Mouse (Mus musculus) adrenal gland, postnatal 25 days (tissue): Measurements from ENCODE around the gene Chaf1a. TPM values are rescaled to one million over a fixed set of nuclear protein-coding genes. Genes with fewer than 3 reads are reported as not detected.
A peak's percentile ranks its signal among the peaks of the same experiment; 100 is the strongest.

Experiments used
- DNase-seq: peaks from one replicate; pipeline ENCODE4 v3.0.0; 2021; ENCODE audit warnings: mixed read lengths
- total RNA-seq: library from RNA; stranded (reverse); gene quantifications from 2 replicates; pipeline ENCODE4 v1.2.3, GENCODE M21; 2021

Chaf1a gene
- total RNA-seq, 1 experiment from 2014 or later, result 8.2 TPM

DNA sequence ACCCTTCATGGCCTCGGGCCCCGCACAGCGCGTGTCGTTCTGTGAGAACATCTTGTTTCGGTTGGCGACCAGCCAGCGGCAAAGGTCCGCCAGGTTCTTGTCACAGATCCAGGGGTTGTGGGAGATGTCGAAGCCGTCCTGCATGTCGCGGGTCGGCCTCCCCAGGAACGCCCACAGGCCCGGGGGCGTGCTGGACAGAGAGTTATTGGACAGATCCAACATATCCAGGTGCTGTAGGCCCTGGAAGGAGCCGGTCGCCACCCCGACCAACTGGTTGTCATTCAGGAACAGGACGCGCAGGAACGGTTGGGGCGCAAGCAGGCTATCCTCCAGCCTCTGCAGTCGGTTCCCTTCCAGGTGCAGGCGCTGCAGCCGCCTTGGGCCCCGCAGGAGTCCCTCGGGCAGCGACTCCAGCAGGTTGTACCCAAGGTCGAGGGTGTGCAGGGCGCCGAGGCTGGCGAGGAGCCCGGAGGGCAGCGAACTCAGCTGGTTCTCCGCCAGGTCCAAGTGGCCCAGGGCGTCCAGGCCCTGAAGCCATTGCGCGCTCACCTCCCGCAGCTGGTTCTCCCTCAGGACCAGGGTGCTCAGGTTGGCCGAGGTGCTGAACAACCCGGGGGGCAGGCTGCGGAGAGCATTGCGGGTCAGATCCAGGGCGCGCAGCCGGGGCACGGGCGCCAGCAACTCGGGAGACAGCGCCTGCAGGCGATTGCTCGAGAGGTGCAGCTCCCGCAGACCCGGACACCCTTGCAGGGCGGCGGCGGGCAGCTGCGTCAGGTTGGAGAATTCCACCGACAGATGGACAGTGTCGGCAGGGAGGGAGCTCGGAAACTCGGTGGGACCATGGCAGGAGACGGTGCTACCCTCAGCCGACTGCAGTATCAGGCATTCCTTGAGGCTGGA is 80.0 kb downstream of the Chaf1a start:
- DNase-seq, result peak; percentile 81

DNA sequence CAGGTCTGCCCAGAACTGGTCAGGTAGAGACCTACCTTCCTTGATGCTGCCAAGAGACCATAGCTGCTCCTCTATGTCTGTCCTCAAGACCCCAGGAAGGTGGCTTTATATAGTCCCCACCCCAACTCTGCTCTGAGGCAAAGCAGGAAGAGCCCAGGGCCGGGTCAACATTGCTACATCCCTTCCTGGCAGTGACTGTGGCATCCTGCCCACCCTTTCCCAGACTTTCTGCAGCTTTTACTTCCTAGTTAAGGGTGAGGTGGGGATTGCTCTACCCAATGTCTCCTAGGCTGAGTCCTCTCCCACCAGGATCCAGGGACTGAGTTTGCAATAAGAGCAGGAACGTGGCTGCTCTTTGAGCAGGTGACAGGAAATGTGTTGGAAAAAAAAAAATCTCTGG is 81.6 kb downstream of the Chaf1a start, which contains the start of gene Lrg1:
Gene Lrg1, minus strand, starts transcription at position 176 of the 400 bp plus-strand sequence.
- DNase-seq, result no peak

Other genes starting within 250 kb of the Chaf1a start
- 8.8 TPM in 2 replicates for gene Zfp119a, start 161.5 kb upstream of the Chaf1a start, total RNA-seq
- gene Zfp959, start 148.3 kb upstream of the Chaf1a start, total RNA-seq, result 5.7 and 5.9 TPM in 2 replicates
- 3.3 and 4.6 TPM in 2 replicates for gene Zfp119b, start 90.9 kb upstream of the Chaf1a start, total RNA-seq
- gene Ebi3, start 87.8 kb upstream of the Chaf1a start, total RNA-seq, result 0.27 and 0.81 TPM in 2 replicates
- gene Yju2, start 81.3 kb upstream of the Chaf1a start, total RNA-seq, result 21.2 and 27.5 TPM in 2 replicates
- gene Shd, start 70.0 kb upstream of the Chaf1a start, total RNA-seq, result 1.4 and 2.2 TPM in 2 replicates
- 1.5 and 2.2 TPM in 2 replicates for gene Fsd1, start 53.9 kb upstream of the Chaf1a start, total RNA-seq
- gene Stap2, start 34.9 kb upstream of the Chaf1a start, total RNA-seq, result 7.7 and 8.3 TPM in 2 replicates
- 119 and 129 TPM in 2 replicates for gene Mpnd, start 34.7 kb upstream of the Chaf1a start, total RNA-seq
- gene Sh3gl1, start 3.8 kb upstream of the Chaf1a start, total RNA-seq, result 51.5 and 57.1 TPM in 2 replicates
- 81.2 and 96.8 TPM in 2 replicates for gene Ubxn6, start 34.6 kb downstream of the Chaf1a start, total RNA-seq
- 72.5 and 83.1 TPM in 2 replicates for gene Hdgfl2, start 39.2 kb downstream of the Chaf1a start, total RNA-seq
- 71.4 and 76.3 TPM in 2 replicates for gene Plin4, start 69.4 kb downstream of the Chaf1a start, total RNA-seq
- gene Plin5, start 77.2 kb downstream of the Chaf1a start, total RNA-seq, result 55.3 and 57.4 TPM in 2 replicates
- 15.1 TPM in 2 replicates for gene Lrg1, start 81.6 kb downstream of the Chaf1a start, total RNA-seq
- 6.9 and 10.4 TPM in 2 replicates for gene Sema6b, start 99.9 kb downstream of the Chaf1a start, total RNA-seq
- 6.2 and 7.7 TPM in 2 replicates for gene Tnfaip8l1, start 122.0 kb downstream of the Chaf1a start, total RNA-seq
- gene Mydgf, start 143.5 kb downstream of the Chaf1a start, total RNA-seq, result 60.4 TPM in 2 replicates
- gene Dpp9, start 178.5 kb downstream of the Chaf1a start, total RNA-seq, result 40.4 and 41.3 TPM in 2 replicates
- 30.0 and 32.0 TPM in 2 replicates for gene Fem1a, start 216.4 kb downstream of the Chaf1a start, total RNA-seq
- gene Ticam1, start 236.3 kb downstream of the Chaf1a start, total RNA-seq, result 25.1 and 28.8 TPM in 2 replicates